Mouse (Mus musculus) spleen, embryonic (tissue): Measurements from ENCODE around the gene Bcl2a1b.
"Not testable (repeated sequence)": the region's sequence is repeated elsewhere in the genome, so short reads cannot be mapped to it uniquely, and the experiment has no call there.

Source experiments
- CTCF ChIA-PET: fragments of 350-600 bp; sonication (Branson Sonifier 250); formaldehyde crosslinking; loops from one replicate; lab custom pipeline; 2022; lab: Charles Lee

Bcl2a1b gene

DNA sequence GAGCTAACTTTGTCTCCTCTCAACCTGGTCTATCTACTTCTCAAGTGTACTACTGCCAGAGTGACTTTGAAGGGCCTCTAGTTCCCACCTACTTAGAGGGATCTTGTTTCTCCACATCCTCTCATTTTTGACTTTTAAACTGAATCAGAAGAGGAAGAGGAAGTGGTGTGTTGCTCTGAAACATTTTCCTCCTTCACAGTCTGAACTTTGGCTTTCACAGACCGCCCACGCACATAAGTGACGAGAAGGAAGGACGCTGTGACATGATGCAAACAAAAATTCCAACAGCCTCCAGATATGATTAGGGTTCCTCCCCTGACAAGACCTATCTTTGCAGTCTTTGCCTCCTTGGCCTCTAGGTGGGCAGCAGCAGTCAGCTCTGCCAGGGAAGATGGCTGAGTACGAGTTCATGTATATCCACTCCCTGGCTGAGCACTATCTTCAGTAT, at the start of gene Bcl2a1b, which contains the start of gene Gm29094:
Gene Bcl2a1b (plus strand): TSS at position 241 of the 448 bp plus-strand sequence.
Gene Gm29094 (plus strand): TSS at position 411 of the 448 bp plus-strand sequence.
- CTCF ChIA-PET = not testable (repeated sequence)

DNA sequence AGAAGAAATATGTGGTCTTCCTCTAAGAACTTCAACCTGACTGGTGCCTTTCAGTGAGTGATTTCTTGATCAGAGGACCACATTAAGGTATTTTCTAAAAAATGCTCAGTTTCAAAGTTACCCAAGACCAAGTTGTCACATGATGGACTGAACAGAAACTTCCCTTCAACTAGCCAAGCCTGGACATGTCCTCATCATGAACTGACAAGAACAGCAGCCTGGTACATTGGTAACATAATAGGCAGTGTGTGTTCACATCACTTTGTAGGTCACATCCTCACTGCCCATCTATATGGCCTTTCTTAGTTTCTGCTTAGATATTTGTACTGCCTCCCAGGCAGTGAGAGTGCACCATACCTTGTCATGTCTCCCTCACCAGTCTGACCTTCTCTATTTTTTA, 26.5 kb upstream of the Bcl2a1b start:
- CTCF ChIA-PET = not testable (repeated sequence)

DNA sequence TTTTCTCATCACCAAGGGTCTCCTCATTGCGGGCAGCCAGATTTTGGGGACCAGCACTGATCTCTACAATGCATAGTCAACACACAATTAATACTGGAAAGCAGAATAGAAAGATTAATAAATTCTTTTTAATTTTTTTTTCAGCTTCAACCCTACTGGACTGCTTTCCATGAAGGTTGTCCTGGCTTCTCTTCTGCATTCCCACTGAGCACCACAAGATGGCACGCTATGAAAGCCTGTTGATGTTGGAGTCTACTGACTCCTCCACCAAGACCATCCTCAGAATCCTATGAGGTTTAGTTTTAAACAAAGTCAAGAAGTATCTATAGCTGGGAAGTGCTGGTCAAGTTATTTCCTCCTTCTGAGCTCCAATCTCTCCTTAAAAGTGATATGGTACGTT, 20.2 kb upstream of the Bcl2a1b start:
- CTCF ChIA-PET = not testable (repeated sequence)

DNA sequence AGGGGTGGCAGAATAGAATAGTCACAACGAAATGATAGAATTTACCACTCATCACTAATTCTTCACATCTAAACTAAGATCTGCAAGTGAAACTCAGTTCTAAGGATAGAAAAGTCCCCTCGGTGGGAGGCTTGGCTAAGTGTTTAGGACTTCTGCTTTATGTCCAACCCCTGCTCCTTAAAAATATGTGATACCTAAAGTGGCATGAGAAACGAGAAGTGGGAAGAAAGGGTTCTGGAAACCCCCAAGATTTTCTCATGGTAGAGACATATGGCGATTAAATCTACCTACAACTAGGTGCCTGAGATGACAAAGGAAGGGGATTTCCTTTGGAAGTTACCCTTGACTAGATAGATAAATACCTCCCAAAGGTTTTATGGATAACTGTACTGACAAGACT, 19.5 kb upstream of the Bcl2a1b start:
- CTCF ChIA-PET = not testable (repeated sequence)

DNA sequence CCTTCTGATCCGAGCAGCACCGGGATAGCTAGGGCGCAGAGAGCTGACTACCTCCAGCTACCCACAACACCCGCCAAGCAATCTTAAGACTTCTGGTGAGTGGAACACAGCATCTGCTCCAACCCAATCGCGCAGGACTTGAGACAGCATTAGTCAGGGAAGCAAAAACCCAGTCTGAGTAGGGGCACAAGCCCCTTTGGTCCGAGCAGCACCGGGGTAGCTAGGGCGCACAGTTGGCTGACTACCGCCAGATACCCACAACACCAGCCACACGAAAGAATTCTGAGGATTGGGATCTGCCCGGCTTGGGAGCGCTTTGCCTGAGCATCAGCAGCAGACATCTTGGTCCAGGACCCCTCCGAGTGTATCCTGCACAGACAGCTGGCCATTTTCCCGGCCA, 12.0 kb upstream of the Bcl2a1b start:
- CTCF ChIA-PET = not testable (repeated sequence)

DNA sequence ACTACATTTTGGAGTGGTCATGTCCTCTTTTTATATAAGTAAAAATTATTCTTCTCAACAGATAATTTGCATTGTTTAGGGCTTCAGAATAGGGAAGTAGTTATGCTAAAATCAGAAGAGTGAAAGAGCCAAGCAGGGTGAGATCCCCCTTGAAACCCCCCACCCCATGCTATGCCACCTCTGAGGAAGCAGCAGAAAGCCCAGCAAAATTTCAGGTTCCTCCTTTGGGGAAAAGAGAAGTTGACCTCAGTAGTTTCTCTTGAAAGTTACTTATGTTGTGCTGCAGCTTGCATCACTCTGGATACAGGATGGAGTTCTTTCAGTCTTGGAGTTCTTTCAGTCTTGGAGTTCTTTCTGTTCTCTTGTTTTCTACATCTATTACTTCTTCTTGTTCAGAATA, 3.5 kb upstream of the Bcl2a1b start:
- CTCF ChIA-PET = not testable (repeated sequence)

DNA sequence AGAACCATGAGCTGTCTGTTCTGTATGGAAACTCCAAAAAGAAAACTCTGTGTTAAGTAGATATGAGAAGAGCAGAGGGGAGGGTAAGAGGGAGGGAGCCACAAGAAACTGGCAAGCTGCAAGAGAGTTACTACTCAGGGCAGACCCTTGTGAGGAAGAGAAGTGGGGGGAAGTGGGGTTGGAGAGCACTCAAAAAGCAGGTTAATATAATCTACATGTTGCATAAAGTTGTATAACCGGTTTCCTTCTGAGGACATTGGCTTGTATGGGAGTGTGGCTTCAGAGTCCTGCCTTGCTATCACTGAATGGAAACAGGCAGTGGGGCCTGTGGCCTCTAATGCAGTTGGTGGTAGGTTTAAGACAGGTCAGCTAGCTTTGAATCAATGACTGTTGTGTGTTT, 1.5 kb upstream of the Bcl2a1b start:
- CTCF ChIA-PET = not testable (repeated sequence)

DNA sequence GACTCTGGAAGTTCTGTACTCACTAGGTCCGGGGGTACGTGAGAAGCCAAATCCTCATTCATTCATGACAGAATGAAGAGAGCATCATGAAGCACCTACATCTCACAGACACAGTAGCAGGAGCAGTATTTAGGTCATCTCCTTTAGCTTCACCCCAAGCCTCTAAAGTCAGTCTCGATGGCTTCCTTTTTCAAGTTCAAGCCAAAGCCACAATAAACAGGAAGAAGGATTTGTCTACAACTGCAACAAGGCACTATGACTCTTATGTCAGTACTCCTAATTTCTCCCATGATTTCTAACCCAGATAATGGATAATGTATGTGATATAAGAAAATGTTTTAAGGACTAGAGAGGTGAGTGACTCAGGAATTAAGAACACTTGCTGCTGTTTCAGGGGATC, 660 bp upstream of the Bcl2a1b start:
- CTCF ChIA-PET = not testable (repeated sequence)

DNA sequence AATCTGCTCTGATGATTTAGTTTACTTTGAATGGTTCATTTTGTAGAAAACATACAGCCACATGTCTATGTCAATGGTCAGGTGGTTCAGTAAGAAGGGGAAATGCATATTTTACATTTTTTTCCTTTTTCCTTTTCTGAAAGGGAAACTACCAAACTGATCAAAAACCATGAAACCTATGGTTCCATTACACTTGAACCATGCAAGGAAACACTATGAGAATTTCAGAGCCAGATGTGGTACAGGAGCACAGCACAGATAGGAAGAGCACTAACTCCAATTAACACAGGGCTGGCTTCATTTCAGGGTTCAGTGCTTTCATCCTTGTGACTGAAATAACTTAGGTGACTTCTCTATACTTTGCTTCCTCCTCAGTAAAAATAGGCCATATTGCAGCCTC, 3.2 kb downstream of the Bcl2a1b start:
- CTCF ChIA-PET = not testable (repeated sequence)

DNA sequence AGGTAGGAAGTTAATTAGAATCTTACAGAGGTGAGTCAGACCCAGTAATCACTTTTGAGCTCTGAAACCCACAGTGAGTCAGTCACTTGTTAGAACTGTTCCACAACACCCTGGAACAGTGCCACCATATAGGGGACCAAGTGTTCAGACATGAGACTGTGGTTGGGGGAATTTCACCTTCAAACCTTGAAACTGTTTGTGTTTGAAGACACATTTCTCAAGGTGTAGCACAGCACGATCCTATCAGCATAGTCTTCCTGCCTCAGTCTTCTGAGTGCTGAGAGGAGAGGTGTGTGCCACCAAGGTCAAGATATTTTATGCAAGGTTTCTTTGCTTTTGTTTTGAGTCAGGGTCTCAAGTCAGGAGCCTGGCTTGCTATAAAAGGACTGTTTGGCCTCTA, 9.9 kb downstream of the Bcl2a1b start:
- CTCF ChIA-PET = not testable (repeated sequence)

DNA sequence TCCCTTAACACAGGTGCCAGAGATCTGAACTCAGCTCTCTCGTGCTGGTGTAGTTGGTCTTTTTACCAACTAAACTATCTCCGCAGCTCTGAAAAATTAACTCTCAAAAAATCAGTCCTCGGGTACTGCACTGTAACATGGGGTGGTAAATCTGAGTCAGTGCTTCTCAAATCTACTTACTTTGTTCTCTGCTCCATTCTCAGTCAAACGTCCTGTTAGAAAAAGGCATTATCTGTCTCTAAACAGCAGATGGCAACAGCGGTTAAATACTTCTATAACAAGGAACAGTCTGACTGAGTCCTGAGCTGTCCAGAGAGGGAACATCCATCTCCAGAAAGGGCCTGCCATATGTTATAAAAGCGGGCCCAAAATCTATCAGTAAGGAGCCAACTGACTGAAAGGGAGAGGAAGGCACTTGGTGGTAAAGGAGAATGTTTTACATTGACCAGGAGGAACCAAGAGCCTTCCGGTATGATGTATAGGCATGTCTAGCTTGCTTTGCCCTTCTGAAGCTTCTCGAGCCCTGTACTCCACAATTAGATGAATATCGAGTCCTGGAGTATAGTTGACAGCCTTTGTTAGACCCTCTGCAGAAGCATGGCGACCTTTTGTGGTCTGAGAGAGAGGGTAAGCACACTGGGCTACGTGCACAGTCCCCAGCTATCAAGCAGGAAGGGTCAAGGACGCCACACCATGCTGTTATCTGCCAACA, 11.5 kb downstream of the Bcl2a1b start, which contains the start of gene Mthfs:
Gene Mthfs (plus strand): TSS at position 324 of the 712 bp plus-strand sequence.
- CTCF ChIA-PET = not testable (repeated sequence)

DNA sequence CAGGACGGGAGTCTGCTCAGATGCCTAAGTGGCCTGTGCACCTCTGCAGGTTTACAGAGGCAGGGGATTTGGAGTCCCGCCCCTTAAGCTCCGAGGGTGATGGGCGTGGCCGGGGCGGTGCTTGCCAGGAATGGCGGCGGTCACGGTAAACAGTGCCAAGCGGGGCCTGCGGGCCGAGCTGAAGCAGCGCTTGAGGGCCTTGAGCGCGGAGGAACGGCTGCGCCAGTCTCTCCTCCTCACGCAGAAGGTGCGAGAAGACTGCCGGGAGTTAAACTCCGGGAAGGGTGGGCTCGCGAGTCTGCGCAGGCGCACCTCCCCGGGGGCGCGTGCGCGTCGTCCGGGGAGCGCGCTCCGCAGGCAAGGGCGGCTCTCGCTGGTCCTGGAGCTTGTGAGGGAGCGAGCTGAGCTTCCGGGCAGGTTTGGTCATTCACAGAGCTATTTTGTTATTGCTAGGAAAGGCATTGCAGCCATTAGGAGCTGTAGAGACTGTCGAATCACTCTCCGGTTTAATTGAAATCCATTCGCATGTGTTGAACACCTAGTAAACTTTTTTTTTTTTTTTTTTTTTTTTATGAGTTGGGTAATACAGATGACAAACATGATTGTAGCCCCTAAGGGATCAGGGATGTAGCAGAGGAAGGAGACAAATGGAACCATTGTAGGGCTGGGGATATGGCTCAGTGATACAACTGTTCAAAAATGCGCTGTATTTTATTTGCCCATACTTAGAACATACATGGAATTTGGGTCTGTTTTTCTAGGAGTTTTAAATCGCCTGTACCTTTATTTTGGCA, 12.3 kb downstream of the Bcl2a1b start:
- CTCF ChIA-PET = not testable (repeated sequence)

DNA sequence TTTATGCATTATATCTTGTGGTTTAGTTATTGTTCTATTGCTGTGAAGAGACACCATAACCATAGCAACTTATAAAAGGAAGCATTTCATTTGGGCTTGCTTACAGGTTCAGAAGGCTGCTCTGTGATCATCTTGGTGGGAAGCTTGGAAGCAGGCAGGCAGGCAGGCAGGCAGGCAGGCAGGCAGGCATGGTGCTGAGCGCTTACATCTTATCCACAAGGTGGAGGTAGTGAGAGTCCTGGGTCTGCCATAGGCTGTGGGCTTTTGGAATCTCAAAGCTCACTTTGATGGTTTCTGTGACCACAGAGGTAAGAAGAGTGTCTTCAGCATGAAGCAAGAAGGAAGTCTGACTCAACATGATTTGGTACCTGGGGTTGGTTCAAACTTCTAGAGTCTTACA, 13.4 kb downstream of the Bcl2a1b start:
- CTCF ChIA-PET = not testable (repeated sequence)

DNA sequence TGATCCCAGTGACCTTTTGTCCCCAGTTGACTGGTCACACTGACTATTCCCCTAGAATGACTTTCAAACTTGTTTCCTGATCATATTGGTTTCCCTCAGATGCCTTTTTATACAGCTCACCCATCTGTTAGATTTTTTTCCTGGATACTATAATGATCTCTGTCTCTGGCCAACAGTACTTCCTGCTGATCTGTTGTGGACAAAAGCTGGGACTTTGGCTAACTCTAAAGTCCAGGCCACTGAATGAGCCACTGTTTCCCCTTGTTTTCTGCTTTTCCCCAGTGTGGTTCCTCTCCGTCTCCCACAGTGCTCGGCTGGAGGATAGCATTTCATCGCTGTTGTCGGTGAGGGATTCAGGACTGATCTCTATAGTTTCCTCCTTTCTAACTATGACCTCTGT, 19.2 kb downstream of the Bcl2a1b start:
- CTCF ChIA-PET = not testable (repeated sequence)

DNA sequence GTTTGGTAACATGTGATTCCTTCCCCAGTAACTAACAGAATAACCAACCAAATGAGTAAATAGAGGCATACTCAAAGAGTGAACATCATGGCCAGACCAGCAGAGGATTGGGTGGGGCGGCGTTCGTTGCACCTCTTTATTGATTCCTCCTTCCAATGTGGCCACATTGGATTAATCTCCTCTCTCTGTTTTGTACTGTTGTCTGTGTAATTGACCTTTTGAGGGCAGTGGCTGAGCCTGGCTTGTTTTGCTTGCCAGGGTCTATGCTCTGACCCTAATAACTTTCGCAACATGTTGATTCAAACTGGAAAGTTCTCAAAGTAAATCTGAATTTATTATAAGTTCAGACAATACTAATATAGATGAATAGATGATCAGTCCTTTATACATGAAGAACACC, 20.7 kb downstream of the Bcl2a1b start:
- CTCF ChIA-PET = not testable (repeated sequence)

DNA sequence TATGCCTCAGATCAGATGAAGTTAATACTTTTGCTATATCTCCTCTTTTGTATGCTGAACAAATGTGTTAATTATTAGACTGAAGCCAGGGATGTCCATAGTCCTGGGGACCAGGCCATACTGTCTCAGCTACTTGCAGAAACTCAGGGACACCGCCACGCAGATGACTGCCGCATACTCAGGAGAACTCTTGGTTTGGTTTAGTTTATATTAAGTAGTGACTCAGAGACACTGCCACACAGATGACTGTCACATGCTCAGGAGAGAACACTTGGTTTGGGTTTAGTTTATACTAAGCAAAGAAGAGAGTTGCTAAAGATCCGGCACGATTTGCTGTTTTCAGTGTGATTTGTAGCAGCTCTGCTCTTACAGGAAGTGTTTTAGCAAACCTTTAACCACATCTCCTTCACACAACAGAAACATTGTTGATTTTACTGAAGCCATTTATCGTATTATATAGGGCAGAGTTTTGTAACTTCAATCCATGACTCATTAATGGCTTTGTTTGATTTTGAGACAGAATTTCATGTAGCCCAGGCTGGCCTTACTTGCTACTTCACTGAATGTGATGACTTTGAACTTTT, 21.8 kb downstream of the Bcl2a1b start:
- CTCF ChIA-PET = not testable (repeated sequence)

DNA sequence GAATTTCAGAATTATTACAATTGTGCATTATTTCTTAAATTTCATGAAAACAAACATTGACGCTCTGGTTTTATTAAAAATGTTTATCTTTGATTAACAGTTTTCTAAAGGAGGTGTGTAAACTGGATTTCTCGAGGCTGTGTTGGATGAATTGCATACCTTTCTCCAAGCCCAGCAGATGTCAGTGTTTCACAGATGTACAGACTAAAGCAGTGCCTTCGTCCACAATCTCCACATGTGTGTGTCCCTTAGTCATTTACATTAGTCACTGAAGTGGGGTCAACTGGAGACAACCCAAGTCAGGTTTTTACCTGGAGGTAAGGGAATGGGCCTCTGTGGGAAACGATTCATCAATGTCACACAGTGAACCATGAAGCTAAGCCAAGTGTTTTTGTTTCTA, 27.1 kb downstream of the Bcl2a1b start:
- CTCF ChIA-PET = no interaction called here

DNA sequence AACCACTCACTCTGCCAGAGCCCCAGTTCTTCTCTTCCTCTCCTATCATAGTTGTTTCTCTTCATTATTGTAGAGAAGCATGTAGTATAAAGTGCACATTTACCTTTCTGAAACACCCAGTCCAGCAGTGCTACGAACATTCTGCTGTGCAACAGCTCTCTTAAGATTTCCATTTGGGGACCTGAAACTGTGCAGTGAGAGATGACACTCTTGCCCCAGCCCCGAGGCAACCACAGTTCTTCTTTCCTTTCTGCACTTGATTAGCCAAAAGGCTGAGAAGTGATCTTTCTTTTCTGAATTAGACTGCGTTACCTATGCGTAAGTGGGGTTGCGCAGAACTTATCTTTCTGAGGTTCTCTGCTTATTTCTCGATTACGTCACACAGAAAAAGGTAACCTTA, 29.1 kb downstream of the Bcl2a1b start:
- CTCF ChIA-PET = no interaction called here

DNA sequence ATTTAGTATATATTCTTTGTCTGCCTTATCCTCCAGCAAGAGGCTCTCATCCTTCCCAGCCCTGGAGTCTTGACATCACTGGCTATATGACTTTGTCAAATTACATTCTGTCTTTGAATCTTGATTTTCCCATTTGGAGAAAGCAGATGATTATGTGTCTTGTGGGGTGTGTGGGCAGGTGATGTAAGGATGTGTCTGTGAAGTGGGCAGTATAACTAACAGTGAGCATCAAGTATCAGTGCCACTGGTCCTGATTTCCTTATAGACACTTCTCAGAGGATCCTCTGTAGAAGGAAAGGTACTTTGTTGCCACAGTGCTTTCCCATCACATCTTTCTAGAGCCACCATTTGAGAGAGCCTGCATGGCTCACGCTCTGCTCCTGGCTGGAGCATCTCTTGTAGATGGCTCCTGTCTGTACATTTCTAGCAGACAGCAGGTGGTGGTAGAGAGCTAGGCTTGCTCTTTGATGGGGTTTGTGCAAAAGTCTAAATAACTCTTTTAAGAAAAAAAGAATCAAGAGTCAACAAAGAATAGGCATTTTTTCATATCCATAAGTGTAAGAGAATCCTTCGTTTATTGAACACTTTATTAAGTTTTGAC, 32.0 kb downstream of the Bcl2a1b start:
- CTCF ChIA-PET = not testable (repeated sequence)

DNA sequence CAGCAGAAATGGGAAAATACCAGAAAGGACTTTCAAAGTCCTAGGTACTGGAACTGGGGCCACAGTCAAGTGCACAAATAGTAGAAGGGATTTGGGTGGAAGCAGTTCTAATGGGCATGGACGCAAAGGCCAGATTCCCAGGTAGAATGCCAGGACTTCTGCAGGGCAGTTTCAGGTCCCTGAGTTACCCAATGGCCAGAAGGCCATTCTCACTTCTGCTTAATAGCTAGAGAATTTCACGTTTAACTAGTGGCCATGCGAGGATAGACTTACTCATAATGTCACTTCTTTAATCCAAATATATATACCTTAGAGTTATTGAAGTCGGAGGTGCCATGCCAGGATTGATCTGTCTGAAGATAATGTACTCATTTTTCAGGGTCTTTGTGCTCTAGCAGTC, 38.1 kb downstream of the Bcl2a1b start:
- CTCF ChIA-PET = not testable (repeated sequence)

DNA sequence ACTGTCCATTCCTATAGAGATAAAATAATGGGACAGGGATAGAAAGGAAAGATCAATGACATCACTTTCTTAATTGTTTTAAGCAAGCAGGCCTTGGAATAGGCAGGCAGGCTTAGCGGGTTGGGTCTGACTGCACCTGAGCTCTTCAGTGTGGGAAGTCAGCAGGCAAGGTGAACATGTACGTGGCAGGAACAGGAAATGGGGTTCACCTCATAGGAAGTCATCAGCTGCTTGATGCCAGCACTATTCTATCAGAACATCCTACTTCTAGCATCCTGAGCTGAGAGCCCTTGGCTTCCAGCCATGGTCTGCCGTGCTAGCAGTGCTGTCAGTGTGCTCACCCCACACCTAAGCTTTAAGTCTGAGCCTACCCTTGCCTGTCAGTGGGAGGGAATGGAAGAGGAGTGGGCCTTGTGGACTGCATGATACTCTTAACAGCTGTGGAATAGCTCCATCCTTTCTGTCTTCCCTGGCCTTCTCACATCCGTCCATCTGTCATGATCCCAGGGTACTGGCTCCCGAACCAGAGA, 40.0 kb downstream of the Bcl2a1b start:
- CTCF ChIA-PET = interaction anchor here (0.7 kb wide), 1 partner anchor 42 kb away, joined by 6 read pairs; no protein-coding TSS in a partner anchor

DNA sequence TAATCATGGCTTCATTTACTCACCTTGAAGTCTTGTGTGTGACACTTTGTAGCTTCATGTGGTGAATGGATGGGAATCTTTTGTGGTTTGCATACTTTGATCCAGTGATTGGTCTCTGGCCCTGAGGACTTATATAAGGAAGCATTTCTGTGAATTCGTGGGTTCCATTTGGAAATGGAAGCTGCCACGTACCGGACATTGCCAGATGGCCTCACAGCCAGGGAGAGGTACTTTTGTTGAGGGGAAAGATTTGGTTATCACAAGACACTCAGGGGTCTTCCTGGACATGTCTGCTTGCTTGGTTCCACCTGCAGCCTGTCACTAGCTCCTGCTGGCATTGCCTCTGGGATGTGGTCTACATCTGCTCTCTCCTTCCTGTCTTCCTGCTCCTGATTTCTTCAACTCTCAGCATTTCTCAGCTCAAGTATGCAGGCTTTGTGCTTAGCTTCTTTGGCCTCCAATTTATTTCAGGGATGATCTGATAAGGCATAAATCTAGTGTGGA, 41.6 kb downstream of the Bcl2a1b start:
- CTCF ChIA-PET = not testable (repeated sequence)
